Comparison of ENCODE assay signal across 8 mouse cellular contexts in genomic region chr7:66427437-66428161, GRCm38 (mm10). TPM values are rescaled to one million over a fixed set of nuclear protein-coding genes. Genes with fewer than 3 reads are reported as not detected.
DNase-seq lines count a peak whose midpoint lies in the region; ATAC-seq lines count a peak whose summit lies in the region.

Gene Aldh1a3, minus strand, starts transcription at chr7:66427517.

- H3K4me3 ChIP-seq in embryonic facial prominence, embryonic 11.5 days (ENCODE audit: low read depth, low read length): peak within 1 kb of the TSS; percentile 50
- peak within 1 kb of the TSS; percentile 46 to 60 for H3K4me3 ChIP-seq in heart, embryonic 14.5 days (ENCODE audit: control insufficient read depth in 1 of 2, insufficient read depth in 1 of 2, low read depth in 1 of 2, low read length in 2 of 2)
- peak within 1 kb of the TSS; percentile 51 for H3K4me3 ChIP-seq in midbrain, embryonic 13.5 days (replicated peaks)

- peak within 1 kb of the TSS; percentile 97 for H3K4me2 ChIP-seq in embryonic facial prominence, embryonic 11.5 days (ENCODE audit: low read depth, low read length)
- peak within 1 kb of the TSS; percentile 97 for H3K4me2 ChIP-seq in heart, embryonic 14.5 days (ENCODE audit: low read length)
- peak within 1 kb of the TSS; percentile 89 for H3K4me2 ChIP-seq in midbrain, embryonic 13.5 days (replicated peaks)

- no peak within 1 kb of the TSS for H3K27ac ChIP-seq in embryonic facial prominence, embryonic 11.5 days (replicated peaks; ENCODE audit: low read depth, low read length)
- no peak within 1 kb of the TSS for H3K27ac ChIP-seq in heart, embryonic 14.5 days (replicated peaks in 1 of 2; ENCODE audit: control insufficient read depth in 1 of 2, insufficient read depth in 1 of 2, low read depth in 2 of 2, low read length in 2 of 2)
- no peak within 1 kb of the TSS for H3K27ac ChIP-seq in midbrain, embryonic 13.5 days

- peak within 1 kb of the TSS; percentile 4; the same call in 1 of the 2 replicates for H3K9ac ChIP-seq in embryonic facial prominence, embryonic 11.5 days (replicated peaks; ENCODE audit: low read length)
- H3K9ac ChIP-seq in heart, embryonic 14.5 days (ENCODE audit: low read length): peak within 1 kb of the TSS; percentile 57
- peak within 1 kb of the TSS; percentile 57 for H3K9ac ChIP-seq in midbrain, embryonic 13.5 days (replicated peaks)

- under 1% methylated on average over 53 of the region's 56 CpGs for WGBS in embryonic facial prominence, embryonic 11.5 days
- WGBS in heart, embryonic 14.5 days: under 1% methylated on average over 51 of the region's 56 CpGs
- WGBS in midbrain, embryonic 13.5 days: under 1% methylated on average over 41 of the region's 56 CpGs

- no peaks in the 10 kb centered on the region for H3K36me3 ChIP-seq in embryonic facial prominence, embryonic 11.5 days (replicated peaks; ENCODE audit: control insufficient read depth, insufficient read depth, low read depth, low read length)
- no peaks in the 10 kb centered on the region for H3K36me3 ChIP-seq in heart, embryonic 14.5 days (ENCODE audit: control insufficient read depth, insufficient read depth, low read length)
- H3K36me3 ChIP-seq in midbrain, embryonic 13.5 days: no peaks in the 10 kb centered on the region

- peaks cover 8% of the 10 kb centered on the region for H3K4me1 ChIP-seq in embryonic facial prominence, embryonic 11.5 days (ENCODE audit: control insufficient read depth, insufficient read depth, low read length)
- peaks cover 0 to 15% of the 10 kb centered on the region in 2 experiments; a peak in 2 of 4 replicates for H3K4me1 ChIP-seq in heart, embryonic 14.5 days (ENCODE audit: control insufficient read depth in 2 of 2, insufficient read depth in 2 of 2, low read length in 2 of 2)
- peaks cover 15% of the 10 kb centered on the region for H3K4me1 ChIP-seq in midbrain, embryonic 13.5 days (replicated peaks)

- ATAC-seq in embryonic facial prominence, embryonic 11.5 days (replicated peaks; ENCODE audit: insufficient number of reproducible peaks, low FRiP score, low TSS enrichment, low read depth): peak; percentile 84
- no peak for ATAC-seq in heart, embryonic 14.5 days (ENCODE audit: insufficient number of reproducible peaks, insufficient read depth, low FRiP score, low read depth)
- peak; percentile 80 for ATAC-seq in midbrain, embryonic 13.5 days

- H3K9me3 ChIP-seq in embryonic facial prominence, embryonic 11.5 days (replicated peaks; ENCODE audit: control insufficient read depth, low read length): no peaks in the 10 kb centered on the region
- no peaks in the 10 kb centered on the region for H3K9me3 ChIP-seq in heart, embryonic 14.5 days (ENCODE audit: control insufficient read depth, low read length)
- no peaks in the 10 kb centered on the region for H3K9me3 ChIP-seq in midbrain, embryonic 13.5 days

- peaks cover 31% of the 10 kb centered on the region for H3K27me3 ChIP-seq in embryonic facial prominence, embryonic 11.5 days (ENCODE audit: control insufficient read depth, insufficient read depth, low read length)
- peaks cover 54% of the 10 kb centered on the region for H3K27me3 ChIP-seq in heart, embryonic 14.5 days (ENCODE audit: control insufficient read depth, insufficient read depth, low read length)
- H3K27me3 ChIP-seq in midbrain, embryonic 13.5 days: peaks cover 65% of the 10 kb centered on the region

- peak; percentile 41 for DNase-seq in right cerebral cortex, adult 18-20 months
- no peak for DNase-seq in right cerebral cortex, postnatal 36 days (ENCODE audit: low spot score in 2 of 2)
- peak; percentile 54 for DNase-seq in embryonic facial prominence, embryonic 11.5 days (ENCODE audit: low spot score)
- DNase-seq in kidney, postnatal 14 days: peak; percentile 79
- DNase-seq in yolk sac, embryonic 10.5 days (ENCODE audit: low spot score): peak; percentile 51
- DNase-seq in left cerebral cortex, adult 8-10 months (ENCODE audit: low spot score in 2 of 2): no peak

RNA-seq across cellular contexts. Expression of gene Aldh1a3, which starts in this region (rescaled TPM):
- 38.6 and 41.5 TPM in 2 replicates for polyA plus RNA-seq in embryonic facial prominence, embryonic 11.5 days (2014; fragmentation: Nextera tagmentation; extraction: Ambion mirVana)
- polyA plus RNA-seq in heart, embryonic 14.5 days (2014; fragmentation: Nextera tagmentation; extraction: Ambion mirVana): 0.67 and 1.3 TPM in 2 replicates
- 0.71 and 0.93 TPM in 2 replicates for polyA plus RNA-seq in midbrain, embryonic 13.5 days (2015; fragmentation: Nextera tagmentation; extraction: Ambion mirVana)
- 1 to 10 TPM in 1 of 4 experiments, under 1 TPM in 3; 0.53 to 1.0 (median 0.90) TPM for total RNA-seq in left cerebral cortex, adult 8-10 months (2022)

Comparison
In these comparisons a context has a peak if more than half of its experiments do, and no peak if none do; other contexts are left out.
1. RNA of gene Aldh1a3 (polyA plus RNA-seq): 38.6 to 41.5 TPM in embryonic facial prominence, embryonic 11.5 days; 0.67 to 1.3 TPM in heart, embryonic 14.5 days and 0.71 to 0.93 TPM in midbrain, embryonic 13.5 days; every median in the first group is over 10 times any median in the second.
2. DNase-seq: peak in right cerebral cortex, adult 18-20 months (single experiment), embryonic facial prominence, embryonic 11.5 days (single experiment), kidney, postnatal 14 days (single experiment) and yolk sac, embryonic 10.5 days (single experiment); none in right cerebral cortex, postnatal 36 days (0 of 2) and left cerebral cortex, adult 8-10 months (0 of 2).
3. Peak in ATAC-seq, H3K4me3 ChIP-seq, H3K9ac ChIP-seq and H3K4me2 ChIP-seq in midbrain, embryonic 13.5 days; RNA of the gene not detected or under 1 TPM.
4. H3K9ac ChIP-seq: peak in every context shown above with its lines; median percentile 57 in heart, embryonic 14.5 days; 57 in midbrain, embryonic 13.5 days; 4 in embryonic facial prominence, embryonic 11.5 days.
5. Peak in every context shown above with its lines, with median percentiles within 50 percentile points of each other: H3K4me2 ChIP-seq and H3K4me3 ChIP-seq.